In genomic region chr15:56448015-56448645, GRCm38 (mm10) we compare ENCODE assay signal across 21 mouse cellular contexts.
DNase-seq lines count a peak whose midpoint lies in the region; ATAC-seq lines count a peak whose summit lies in the region.
"Had no signal": no experiment of that assay in that cellular context is flagged by ENCODE, and none has a peak within 500 bp of the region (broad histone marks: within the 10 kb centered on the region; RNA-seq: fewer than 3 reads in every experiment).

No protein-coding gene starts in this region.

- no peak overlapping the region for H3K4me3 ChIP-seq in hindbrain, embryonic 14.5 days (replicated peaks; ENCODE audit: low read length)
- no peak overlapping the region for H3K4me3 ChIP-seq in hindbrain, embryonic 10.5 days
- H3K4me3 ChIP-seq: forebrain, embryonic 12.5 days; intestine, embryonic 15.5 days; left cerebral cortex, adult 2 months; liver, embryonic 12.5 days; megakaryocyte, embryonic 14.5 days; stomach, embryonic 15.5 days had no signal

- peak; percentile 11 for DNase-seq in adrenal gland, postnatal 10 days
- no peak for DNase-seq in adrenal gland, postnatal 14 days
- no peak for DNase-seq in hindbrain, embryonic 14.5 days (ENCODE audit: low spot score)
- DNase-seq in hindbrain, embryonic 10.5 days (ENCODE audit: low spot score): no peak
- peak; percentile 12 for DNase-seq in retina, embryonic 14.5 days (ENCODE audit: low spot score)
- DNase-seq in retina, postnatal 1 day: no peak
- DNase-seq in spleen, postnatal 4 days (ENCODE audit: low spot score in 2 of 2): no peak
- DNase-seq in kidney, adult 11 months: no peak
- DNase-seq: adrenal gland, adult 2 months; cerebellum, postnatal 36 days; kidney, postnatal 36 days; lung, adult 2 months; thymus, adult 18-20 months; thymus, postnatal 4 days had no signal

- no peak overlapping the region for H3K27ac ChIP-seq in hindbrain, embryonic 14.5 days
- no peak overlapping the region for H3K27ac ChIP-seq in hindbrain, embryonic 10.5 days
- H3K27ac ChIP-seq: forebrain, embryonic 12.5 days; intestine, embryonic 15.5 days; left cerebral cortex, adult 2 months; liver, embryonic 12.5 days; stomach, embryonic 15.5 days had no signal

- H3K9ac ChIP-seq in hindbrain, embryonic 14.5 days: no peak overlapping the region
- H3K9ac ChIP-seq: forebrain, embryonic 12.5 days; intestine, embryonic 15.5 days; liver, embryonic 12.5 days; stomach, embryonic 15.5 days had no signal

- no peaks in the 10 kb centered on the region for H3K36me3 ChIP-seq in hindbrain, embryonic 14.5 days (replicated peaks; ENCODE audit: control insufficient read depth, insufficient read depth)
- no peaks in the 10 kb centered on the region for H3K36me3 ChIP-seq in hindbrain, embryonic 10.5 days
- H3K36me3 ChIP-seq: forebrain, embryonic 12.5 days; intestine, embryonic 15.5 days; liver, embryonic 12.5 days; stomach, embryonic 15.5 days had no signal

- WGBS in hindbrain, embryonic 14.5 days: 57% methylated on average over 10 of the region's 10 CpGs
- 70% methylated on average over 10 of the region's 10 CpGs for WGBS in hindbrain, embryonic 10.5 days

- no peaks in the 10 kb centered on the region for H3K9me3 ChIP-seq in hindbrain, embryonic 14.5 days (ENCODE audit: control insufficient read depth, low read length)
- H3K9me3 ChIP-seq in hindbrain, embryonic 10.5 days: no peaks in the 10 kb centered on the region
- H3K9me3 ChIP-seq: forebrain, embryonic 12.5 days; intestine, embryonic 15.5 days; liver, embryonic 12.5 days; stomach, embryonic 15.5 days had no signal

- no peaks in the 10 kb centered on the region for H3K4me1 ChIP-seq in hindbrain, embryonic 14.5 days (replicated peaks; ENCODE audit: control insufficient read depth, insufficient read depth, low read length)
- no peaks in the 10 kb centered on the region for H3K4me1 ChIP-seq in hindbrain, embryonic 10.5 days (replicated peaks)
- H3K4me1 ChIP-seq: forebrain, embryonic 12.5 days; intestine, embryonic 15.5 days; liver, embryonic 12.5 days; megakaryocyte, embryonic 14.5 days; stomach, embryonic 15.5 days had no signal

- no peak overlapping the region for H3K4me2 ChIP-seq in hindbrain, embryonic 14.5 days (replicated peaks)
- H3K4me2 ChIP-seq: forebrain, embryonic 12.5 days; heart, embryonic 11.5 days; intestine, embryonic 15.5 days; liver, embryonic 12.5 days; stomach, embryonic 15.5 days had no signal

- peak; percentile 48; the same call in 1 of the 2 replicates for ATAC-seq in hindbrain, embryonic 14.5 days (ENCODE audit: low FRiP score)
- ATAC-seq: intestine, embryonic 15.5 days; liver, embryonic 12.5 days had no signal

- no peaks in the 10 kb centered on the region for H3K27me3 ChIP-seq in hindbrain, embryonic 14.5 days (ENCODE audit: control insufficient read depth, insufficient read depth, low read length)
- no peaks in the 10 kb centered on the region for H3K27me3 ChIP-seq in hindbrain, embryonic 10.5 days (ENCODE audit: insufficient read depth, poor library complexity, severe bottlenecking)
- H3K27me3 ChIP-seq: forebrain, embryonic 12.5 days; intestine, embryonic 15.5 days; liver, embryonic 12.5 days; megakaryocyte, embryonic 14.5 days; stomach, embryonic 15.5 days had no signal

Comparison
In these comparisons a context has a peak if more than half of its experiments do, and no peak if none do; other contexts are left out.
1. DNase-seq: peak in adrenal gland, postnatal 10 days (single experiment) and retina, embryonic 14.5 days (single experiment); none in adrenal gland, postnatal 14 days (single experiment), hindbrain, embryonic 14.5 days (single experiment), hindbrain, embryonic 10.5 days (single experiment), retina, postnatal 1 day (single experiment), spleen, postnatal 4 days (0 of 2) and kidney, adult 11 months (single experiment).